Mouse (Mus musculus): ENCODE results near the gene Igsf9. TPM values are rescaled to one million over a fixed set of nuclear protein-coding genes. Genes with fewer than 3 reads are reported as not detected.

The Igsf9 gene
- polyA plus RNA-seq, 1 experiment from 2014 or later = 68.7 TPM

DNA sequence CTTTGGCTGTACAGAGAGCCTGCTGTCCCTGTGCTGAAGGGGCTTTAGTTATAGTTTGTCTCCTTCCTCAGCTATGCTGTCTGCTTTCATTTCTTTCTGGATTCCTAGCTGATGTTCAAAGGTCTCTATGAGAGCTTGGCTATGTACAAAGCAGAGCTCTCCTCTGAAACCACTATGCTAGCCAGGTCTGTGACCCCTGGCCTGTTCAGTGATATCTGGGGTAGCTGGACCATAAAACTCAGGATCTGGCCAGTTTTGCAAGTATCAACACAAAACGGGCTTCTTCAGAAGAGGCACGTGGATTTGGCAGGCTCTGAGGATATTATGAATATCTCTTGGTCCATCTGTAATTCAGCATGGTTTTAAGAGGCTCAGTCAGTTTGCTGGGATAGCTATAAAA is 28.7 kb upstream of the Igsf9 start:
- no peak overlapping the region for H3K4me2 ChIP-seq (replicated peaks)
- no peak overlapping the region for H3K27ac ChIP-seq
- H3K4me1 ChIP-seq (replicated peaks) = peaks cover 7% of the 10 kb centered on the region; the same call in 1 of the 2 replicates
- no peaks in the 10 kb centered on the region for H3K9me3 ChIP-seq
- no peak overlapping the region for H3K9ac ChIP-seq
- no peak for ATAC-seq
- 47% methylated on average over 2 of the region's 2 CpGs for WGBS
- H3K4me3 ChIP-seq (replicated peaks) = no peak overlapping the region
- no peaks in the 10 kb centered on the region for H3K36me3 ChIP-seq
- no peaks in the 10 kb centered on the region for H3K27me3 ChIP-seq (replicated peaks)

DNA sequence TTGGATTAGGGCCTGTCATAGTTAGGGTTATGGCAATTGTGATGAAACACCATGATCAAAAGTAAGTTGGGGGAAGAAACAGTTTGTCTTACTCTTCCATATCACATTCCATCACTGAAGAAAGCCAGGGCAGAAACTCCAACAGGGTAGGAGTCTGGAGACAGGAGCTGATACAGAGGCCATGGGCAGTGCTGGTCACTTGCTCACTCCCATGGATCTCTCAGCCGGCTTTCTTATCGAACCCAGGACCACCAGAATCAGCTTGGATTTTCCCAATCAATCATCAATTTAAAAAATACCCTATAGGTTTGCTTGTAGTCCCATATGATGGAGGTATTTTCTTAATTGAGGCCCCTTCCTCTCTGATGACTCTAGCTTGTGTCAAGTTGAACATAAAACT is 27.8 kb upstream of the Igsf9 start:
- Histone ChIP-seq H3K9ac (no peak overlapping the region), H3K4me2 (replicated peaks) (no peak overlapping the region), H3K27ac (no peak overlapping the region), H3K27me3 (replicated peaks) (no peaks in the 10 kb centered on the region), H3K9me3 (no peaks in the 10 kb centered on the region), H3K36me3 (no peaks in the 10 kb centered on the region), H3K4me3 (replicated peaks) (no peak overlapping the region), H3K4me1 (replicated peaks) (peaks cover 7% of the 10 kb centered on the region; the same call in 1 of the 2 replicates)
- no peak for ATAC-seq
- WGBS = 95% methylated on average over 2 of the region's 2 CpGs

DNA sequence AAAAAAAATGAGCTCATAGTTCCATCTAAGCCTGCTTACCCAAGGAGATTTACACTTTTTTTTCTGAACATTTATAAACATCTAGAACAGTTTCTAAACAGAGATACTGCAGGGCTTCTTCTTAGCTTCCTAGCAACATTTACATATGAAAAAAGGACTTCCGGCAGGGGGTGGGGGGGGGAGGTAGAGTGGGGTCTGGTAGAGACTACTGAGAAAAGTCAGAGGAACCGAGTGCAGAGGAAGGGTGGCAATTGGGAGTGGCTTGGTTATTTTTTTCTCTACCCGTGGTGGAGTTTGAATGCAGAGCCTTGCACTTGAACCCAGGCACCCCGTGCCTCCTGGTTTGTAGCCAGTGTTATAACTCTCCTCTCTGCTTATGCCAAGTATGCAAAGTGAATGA is 26.2 kb upstream of the Igsf9 start:
- H3K4me2 ChIP-seq (replicated peaks) = no peak overlapping the region
- peaks cover 5% of the 10 kb centered on the region; the same call in 1 of the 2 replicates for H3K4me1 ChIP-seq (replicated peaks)
- no peak overlapping the region for H3K4me3 ChIP-seq (replicated peaks)
- no peaks in the 10 kb centered on the region for H3K9me3 ChIP-seq
- WGBS = 26% methylated on average over 4 of the region's 4 CpGs
- H3K9ac ChIP-seq = no peak overlapping the region
- no peaks in the 10 kb centered on the region for H3K27me3 ChIP-seq (replicated peaks)
- H3K36me3 ChIP-seq = no peaks in the 10 kb centered on the region
- H3K27ac ChIP-seq = no peak overlapping the region
- no peak for ATAC-seq

GRCm38 (mm10) chr1:172456001-172456677 is 25.4 kb upstream of the Igsf9 start:
- WGBS = 71% methylated on average over 7 of the region's 7 CpGs
- Histone ChIP-seq H3K4me1 (replicated peaks) (peaks cover 1% of the 10 kb centered on the region; the same call in 1 of the 2 replicates), H3K9me3 (no peaks in the 10 kb centered on the region), H3K9ac (no peak overlapping the region), H3K27me3 (replicated peaks) (no peaks in the 10 kb centered on the region), H3K4me3 (replicated peaks) (no peak overlapping the region), H3K36me3 (no peaks in the 10 kb centered on the region), H3K27ac (no peak overlapping the region), H3K4me2 (replicated peaks) (no peak overlapping the region)
- 0 out of 2 replicates have a peak, but pooled peaks have one; percentile 13 for ATAC-seq

DNA sequence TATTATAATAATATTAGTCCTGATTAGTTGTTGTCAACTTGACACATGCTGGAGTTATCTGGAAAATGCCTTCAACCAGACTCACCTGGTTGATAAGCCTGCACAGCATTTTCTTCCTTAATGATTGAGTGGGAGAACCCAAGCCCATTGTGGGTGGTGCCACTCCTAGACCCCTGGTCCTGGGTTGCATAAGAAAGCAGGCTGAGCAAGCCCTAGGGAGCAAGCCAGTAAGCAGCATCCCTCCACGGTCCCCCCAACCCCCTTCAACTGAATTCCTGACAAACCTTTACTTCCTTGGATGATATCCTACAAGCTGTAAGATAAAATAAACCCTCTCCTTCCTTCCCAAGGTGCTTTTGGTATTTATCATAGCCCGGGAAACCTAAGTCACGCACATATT is 24.4 kb upstream of the Igsf9 start:
- H3K9ac ChIP-seq = no peak overlapping the region
- H3K36me3 ChIP-seq = no peaks in the 10 kb centered on the region
- H3K9me3 ChIP-seq = no peaks in the 10 kb centered on the region
- WGBS = 69% methylated on average over 3 of the region's 3 CpGs
- no peak overlapping the region for H3K4me3 ChIP-seq (replicated peaks)
- no peaks in the 10 kb centered on the region for H3K27me3 ChIP-seq (replicated peaks)
- H3K4me2 ChIP-seq (replicated peaks) = no peak overlapping the region
- no peak for ATAC-seq
- H3K27ac ChIP-seq = no peak overlapping the region
- H3K4me1 ChIP-seq (replicated peaks) = no peaks in the 10 kb centered on the region

DNA sequence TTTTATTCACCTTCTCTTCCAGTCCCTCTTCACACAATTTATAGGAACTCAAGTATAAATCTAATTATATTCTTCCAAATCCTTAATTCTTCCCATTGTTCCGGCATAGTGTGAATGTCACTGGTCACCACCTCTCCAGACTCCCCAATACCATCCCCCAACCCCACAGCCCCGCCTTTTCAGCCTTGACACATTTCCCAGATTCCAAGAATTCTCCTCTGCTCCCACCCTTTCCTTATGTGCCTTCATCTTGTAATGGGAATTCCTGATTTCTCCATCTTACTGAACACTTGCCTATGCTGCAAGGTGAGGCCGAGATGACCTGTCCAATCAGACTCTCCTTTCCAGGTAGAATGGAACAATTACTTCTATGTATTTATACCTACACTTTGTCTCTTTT is 23.5 kb upstream of the Igsf9 start:
- H3K27ac ChIP-seq = no peak overlapping the region
- no peak overlapping the region for H3K4me3 ChIP-seq (replicated peaks)
- 78% methylated on average over 3 of the region's 3 CpGs for WGBS
- no peaks in the 10 kb centered on the region for H3K4me1 ChIP-seq (replicated peaks)
- no peaks in the 10 kb centered on the region for H3K36me3 ChIP-seq
- no peaks in the 10 kb centered on the region for H3K27me3 ChIP-seq (replicated peaks)
- no peak overlapping the region for H3K9ac ChIP-seq
- H3K4me2 ChIP-seq (replicated peaks) = no peak overlapping the region
- ATAC-seq = no peak
- H3K9me3 ChIP-seq = no peaks in the 10 kb centered on the region

DNA sequence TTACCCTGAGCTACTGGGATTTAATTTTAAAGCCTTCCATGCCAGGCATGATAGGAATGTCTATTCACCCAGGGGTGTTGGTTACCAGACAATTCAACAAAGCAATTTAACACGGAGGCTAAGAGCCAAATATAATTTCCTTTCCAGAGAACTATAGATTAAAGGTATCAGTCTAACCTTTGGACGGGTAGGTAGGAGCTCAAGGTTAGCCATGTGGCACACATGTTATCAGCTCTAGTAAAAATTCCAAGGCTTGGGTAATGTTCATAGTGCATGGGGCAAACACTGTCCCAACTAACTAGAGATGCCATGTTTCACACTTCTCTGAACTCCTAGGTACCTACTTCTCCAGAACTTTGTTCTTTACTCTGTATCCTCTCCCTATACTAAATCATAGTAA is 20.0 kb upstream of the Igsf9 start:
- Histone ChIP-seq H3K27ac (peak overlapping the region; percentile 78), H3K4me2 (replicated peaks) (no peak overlapping the region), H3K36me3 (no peaks in the 10 kb centered on the region), H3K4me3 (replicated peaks) (no peak overlapping the region), H3K9me3 (no peaks in the 10 kb centered on the region), H3K9ac (no peak overlapping the region), H3K4me1 (replicated peaks) (no peaks in the 10 kb centered on the region), H3K27me3 (replicated peaks) (no peaks in the 10 kb centered on the region)
- ATAC-seq = peak; percentile 83
- WGBS = 52% methylated on average over 2 of the region's 2 CpGs

DNA sequence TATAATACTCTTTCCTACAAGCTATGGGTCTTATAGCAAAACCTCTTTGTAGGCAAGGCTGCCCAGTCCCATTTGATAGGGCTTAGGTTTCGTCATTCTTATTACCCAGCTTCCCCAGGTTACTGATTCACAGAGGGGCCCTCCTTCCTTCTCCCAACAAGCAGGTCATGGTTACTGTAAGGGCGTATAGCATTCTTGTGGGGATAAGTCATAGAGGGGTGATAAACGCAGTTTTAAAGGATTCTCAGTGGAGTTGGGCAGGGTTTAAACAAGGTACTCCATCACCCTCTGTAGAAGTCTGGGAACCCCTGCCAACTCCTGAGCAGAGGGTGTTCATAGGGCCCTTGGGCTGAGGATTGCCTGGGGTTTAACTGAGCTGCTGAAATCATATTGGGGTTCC is 19.1 kb upstream of the Igsf9 start:
- peak; percentile 92 for ATAC-seq
- Histone ChIP-seq H3K27me3 (replicated peaks) (no peaks in the 10 kb centered on the region), H3K4me1 (replicated peaks) (no peaks in the 10 kb centered on the region), H3K4me3 (replicated peaks) (no peak overlapping the region), H3K36me3 (no peaks in the 10 kb centered on the region), H3K27ac (peak overlapping the region; percentile 78), H3K9me3 (no peaks in the 10 kb centered on the region), H3K4me2 (replicated peaks) (no peak overlapping the region; the same call in 1 of the 2 replicates), H3K9ac (no peak overlapping the region)
- 42% methylated on average over 3 of the region's 3 CpGs for WGBS

DNA sequence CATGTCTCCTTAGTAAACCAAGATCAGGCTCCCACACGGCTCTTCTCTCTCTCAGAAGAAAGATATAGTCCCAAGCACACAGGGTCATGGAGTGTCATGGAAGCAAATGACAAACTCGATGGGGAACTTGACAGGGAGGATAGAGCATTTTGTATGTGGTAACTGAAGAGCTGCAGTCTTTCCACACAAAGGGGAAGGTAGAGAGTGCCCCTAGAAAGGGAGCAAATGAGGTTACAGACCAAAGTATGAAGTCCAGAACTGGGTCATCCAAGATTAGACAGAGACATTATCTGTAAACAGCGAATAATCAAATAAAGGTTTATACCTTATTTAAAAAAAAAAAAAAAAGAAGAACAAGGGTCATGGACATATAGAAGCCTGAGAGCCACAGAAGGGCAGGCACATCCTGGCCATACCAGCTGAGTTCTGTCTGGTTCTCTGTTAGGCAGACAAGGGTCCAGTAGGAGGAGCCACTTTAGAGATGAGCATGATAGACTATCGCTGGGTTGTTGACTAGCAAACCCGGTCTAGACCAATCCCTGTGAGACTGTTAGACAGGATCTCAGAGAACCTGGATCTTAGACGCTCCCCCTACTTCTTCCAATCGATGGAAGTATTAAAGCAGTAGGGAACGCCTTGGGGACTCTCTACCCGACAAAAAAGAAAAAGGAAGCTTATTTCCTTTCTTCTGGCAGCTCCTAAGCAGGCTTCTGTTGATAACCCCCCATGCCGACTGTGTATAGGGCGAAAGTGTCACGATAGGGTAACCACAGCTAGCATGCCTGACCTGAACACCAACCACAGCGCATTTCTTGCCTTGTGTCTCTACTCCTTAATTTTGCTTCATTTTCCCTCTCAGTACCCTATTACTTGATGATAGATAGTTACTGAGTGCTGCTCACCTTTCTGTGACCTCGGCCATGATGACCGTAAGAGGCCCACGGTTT is 17.9 kb upstream of the Igsf9 start:
- Histone ChIP-seq H3K9ac (no peak overlapping the region), H3K4me2 (replicated peaks) (no peak overlapping the region), H3K36me3 (no peaks in the 10 kb centered on the region), H3K27me3 (replicated peaks) (no peaks in the 10 kb centered on the region), H3K9me3 (no peaks in the 10 kb centered on the region), H3K4me1 (replicated peaks) (no peaks in the 10 kb centered on the region), H3K4me3 (replicated peaks) (no peak overlapping the region), H3K27ac (no peak overlapping the region)
- ATAC-seq = 0 out of 2 replicates have a peak, but pooled peaks have one; percentile 18
- WGBS = 67% methylated on average over 16 of the region's 16 CpGs

- no peak overlapping the region for H3K4me3 ChIP-seq (replicated peaks)
- WGBS = 88% methylated on average over 11 of the region's 11 CpGs
- H3K9me3 ChIP-seq = no peaks in the 10 kb centered on the region
- ATAC-seq = no peak; the same call in 1 of the 2 replicates
- no peaks in the 10 kb centered on the region for H3K4me1 ChIP-seq (replicated peaks)
- H3K36me3 ChIP-seq = no peaks in the 10 kb centered on the region
- no peak overlapping the region for H3K4me2 ChIP-seq (replicated peaks)
- H3K27me3 ChIP-seq (replicated peaks) = no peaks in the 10 kb centered on the region
- H3K27ac ChIP-seq = no peak overlapping the region
- no peak overlapping the region for H3K9ac ChIP-seq
These were observed 13.2 kb upstream of the Igsf9 start for GRCm38 (mm10) chr1:172468301-172468877.

DNA sequence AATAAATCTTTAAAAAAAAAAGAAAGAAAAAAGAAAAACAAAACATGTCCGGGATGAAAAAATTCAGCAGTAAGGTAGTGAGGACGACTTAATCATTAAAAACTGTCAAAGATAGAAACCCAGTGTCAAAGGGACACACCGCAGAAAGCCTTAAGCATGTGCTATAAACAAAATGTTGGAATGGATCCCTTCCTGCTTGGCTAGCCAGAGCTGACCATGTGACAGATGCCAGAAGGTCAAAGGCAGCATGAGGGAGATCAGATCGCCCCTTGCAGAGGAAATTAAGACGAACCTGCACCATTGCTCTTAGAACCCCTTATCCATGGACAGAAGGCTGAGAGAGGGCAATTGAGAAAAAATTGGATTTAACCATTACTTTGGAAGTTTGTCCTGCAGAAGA is 12.2 kb upstream of the Igsf9 start:
- no peak overlapping the region for H3K27ac ChIP-seq
- H3K9ac ChIP-seq = no peak overlapping the region
- H3K27me3 ChIP-seq (replicated peaks) = no peaks in the 10 kb centered on the region
- H3K4me2 ChIP-seq (replicated peaks) = no peak overlapping the region
- no peak overlapping the region for H3K4me3 ChIP-seq (replicated peaks)
- H3K9me3 ChIP-seq = no peaks in the 10 kb centered on the region
- no peaks in the 10 kb centered on the region for H3K4me1 ChIP-seq (replicated peaks)
- no peak for ATAC-seq
- H3K36me3 ChIP-seq = no peaks in the 10 kb centered on the region
- WGBS = 51% methylated on average over 5 of the region's 5 CpGs

DNA sequence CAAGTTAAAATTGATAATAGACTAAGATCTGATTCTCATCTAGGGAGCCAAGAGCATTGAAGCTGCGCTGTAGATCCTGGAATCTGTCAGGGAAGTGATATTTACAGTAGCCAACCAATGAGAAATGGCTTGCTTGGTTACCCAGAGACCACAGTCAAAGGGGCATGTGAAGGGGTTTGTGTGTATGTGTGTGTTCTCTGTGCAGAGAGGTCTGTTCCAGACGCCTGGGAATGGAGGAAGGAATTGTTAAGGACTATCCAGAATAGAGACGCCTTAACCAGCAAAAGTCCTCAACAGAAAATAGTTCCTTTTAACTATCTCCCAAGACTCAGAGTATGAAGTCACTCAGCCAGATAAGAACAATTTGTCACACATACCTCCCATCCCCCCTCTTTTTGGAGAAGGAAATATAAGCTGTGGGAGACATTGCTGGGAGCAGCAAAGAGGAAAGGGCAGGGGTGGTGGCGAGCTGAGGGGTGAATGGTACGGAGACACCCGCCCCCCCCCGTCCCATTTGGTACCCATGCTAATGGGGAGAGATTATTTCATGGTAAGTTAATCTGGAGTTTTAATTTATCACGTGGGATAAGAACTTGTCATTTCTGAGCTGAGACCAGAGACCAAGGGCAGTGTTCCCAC is 11.7 kb upstream of the Igsf9 start:
- Histone ChIP-seq H3K27me3 (replicated peaks) (no peaks in the 10 kb centered on the region), H3K9me3 (no peaks in the 10 kb centered on the region), H3K36me3 (no peaks in the 10 kb centered on the region), H3K27ac (no peak overlapping the region), H3K4me1 (replicated peaks) (peaks cover 1% of the 10 kb centered on the region; the same call in 1 of the 2 replicates), H3K4me3 (replicated peaks) (no peak overlapping the region), H3K9ac (no peak overlapping the region), H3K4me2 (replicated peaks) (no peak overlapping the region)
- ATAC-seq = no peak
- 56% methylated on average over 8 of the region's 8 CpGs for WGBS
